Mouse (Mus musculus) midbrain, embryonic 15.5 days (tissue): ENCODE measurements around the gene Lemd2. TPM values are rescaled to one million over a fixed set of nuclear protein-coding genes. Genes with fewer than 3 reads are reported as not detected.

ENCODE experiments used
- ATAC-seq: fragments of 200-750 bp; cut with Nextera tagmentation; replicated peaks from 2 replicates; pipeline ENCODE4 v1.8.0; 2017; ENCODE audit warnings: moderate TSS enrichment
- H3K27ac ChIP-seq: fragments of 300-500 bp; sonication (generic); 2 replicates; pipeline ENCODE4 v1.5.1; 2015; ENCODE audit warnings: mild to moderate bottlenecking, inconsistent platforms
- H3K27me3 ChIP-seq: fragments of 300-500 bp; sonication (generic); replicated peaks from 2 replicates; pipeline ENCODE4 v1.6.1; 2015; ENCODE audit warnings: inconsistent platforms
- H3K36me3 ChIP-seq: fragments of 300-500 bp; sonication (generic); replicated peaks from 2 replicates; pipeline ENCODE4 v1.6.1; 2015; ENCODE audit warnings: inconsistent platforms
- H3K4me1 ChIP-seq: fragments of 300-500 bp; sonication (generic); 2 replicates; pipeline ENCODE4 v1.6.1; 2015; ENCODE audit warnings: inconsistent platforms
- H3K4me2 ChIP-seq: fragments of 300-500 bp; sonication (generic); 2 replicates; pipeline ENCODE4 v1.6.1; 2015; ENCODE audit warnings: inconsistent platforms, mild to moderate bottlenecking, moderate library complexity
- H3K4me3 ChIP-seq: fragments of 300-500 bp; sonication (generic); 2 replicates; pipeline ENCODE4 v1.5.1; 2015; ENCODE audit warnings: mild to moderate bottlenecking, inconsistent platforms
- H3K9ac ChIP-seq: fragments of 300-500 bp; sonication (generic); 2 replicates; pipeline ENCODE4 v1.6.1; 2015; ENCODE audit warnings: mild to moderate bottlenecking, inconsistent platforms
- H3K9me3 ChIP-seq: fragments of 300-500 bp; sonication (generic); 2 replicates; pipeline ENCODE4 v1.6.1; 2016; ENCODE audit warnings: inconsistent platforms
- WGBS: fragments of 180-500 bp; shearing (Covaris S2); methylation state at CpG from one replicate; pipeline ENCODE4 v1.1.7; 2015; ENCODE audit warnings: mixed read lengths; 5-methylcytosine and 5-hydroxymethylcytosine counted together
- polyA plus RNA-seq: library from polyadenylated mRNA; unstranded; fragments of >200 nt; fragmentation: Nextera tagmentation; extraction: Ambion mirVana; gene quantifications from 2 replicates; pipeline ENCODE4 v1.2.1, GENCODE M21; 2015

The Lemd2 gene
- polyA plus RNA-seq, 1 experiment from 2014 or later: 26.7 TPM

- no peaks in the 10 kb centered on the region for H3K36me3 ChIP-seq
- 78% methylated on average over 4 of the region's 4 CpGs for WGBS
- no peak for ATAC-seq
- no peaks in the 10 kb centered on the region for H3K9me3 ChIP-seq
- no peak overlapping the region for H3K4me3 ChIP-seq
- no peaks in the 10 kb centered on the region for H3K27me3 ChIP-seq
- no peak overlapping the region for H3K27ac ChIP-seq
- no peak overlapping the region for H3K4me2 ChIP-seq
- H3K9ac ChIP-seq: no peak overlapping the region
- H3K4me1 ChIP-seq: peaks cover 32% of the 10 kb centered on the region
Observed at GRCm38 (mm10) chr17:27144152-27144551, 60.1 kb downstream of the Lemd2 start.

- H3K27me3 ChIP-seq: no peaks in the 10 kb centered on the region
- H3K4me2 ChIP-seq: no peak overlapping the region
- no peak overlapping the region for H3K4me3 ChIP-seq
- H3K4me1 ChIP-seq: peaks cover 33% of the 10 kb centered on the region
- no peaks in the 10 kb centered on the region for H3K36me3 ChIP-seq
- no peak for ATAC-seq
- 59% methylated on average over 10 of the region's 10 CpGs for WGBS
- no peaks in the 10 kb centered on the region for H3K9me3 ChIP-seq
- H3K9ac ChIP-seq: no peak overlapping the region
- H3K27ac ChIP-seq: no peak overlapping the region
Observed at GRCm38 (mm10) chr17:27141971-27142450, 62.3 kb downstream of the Lemd2 start.

GRCm38 (mm10) chr17:27140262-27140661 lies 64.0 kb downstream of the Lemd2 start:
- Histone ChIP-seq H3K27me3 (no peaks in the 10 kb centered on the region), H3K27ac (peak overlapping the region; percentile 24; the same call in 1 of the 2 replicates), H3K36me3 (no peaks in the 10 kb centered on the region), H3K4me1 (peaks cover 27% of the 10 kb centered on the region), H3K4me3 (no peak overlapping the region), H3K9me3 (no peaks in the 10 kb centered on the region), H3K4me2 (no peak overlapping the region), H3K9ac (no peak overlapping the region)
- no peak for ATAC-seq
- WGBS: 46% methylated on average over 9 of the region's 9 CpGs

Other genes starting within 250 kb of the Lemd2 start
- 15.4 and 16.9 TPM in 2 replicates for gene Zbtb9, start 231.3 kb downstream of the Lemd2 start, polyA plus RNA-seq
- 3.5 and 4.2 TPM in 2 replicates for gene Bak1, start 175.5 kb downstream of the Lemd2 start, polyA plus RNA-seq
- gene Itpr3, start 147.2 kb downstream of the Lemd2 start, polyA plus RNA-seq: 0.78 and 0.80 TPM in 2 replicates
- 365 and 372 TPM in 2 replicates for gene Uqcc2, start 70.6 kb downstream of the Lemd2 start, polyA plus RNA-seq
- 0.21 and 0.40 TPM in 2 replicates for gene Ip6k3, start 36.7 kb downstream of the Lemd2 start, polyA plus RNA-seq